Mouse (Mus musculus) stomach, embryonic 14.5 days (tissue): Measurements from ENCODE around the gene Timm10b. TPM values are rescaled to one million over a fixed set of nuclear protein-coding genes. Genes with fewer than 3 reads are reported as not detected.

Experiments
- ATAC-seq: fragments of 200-750 bp; cut with Nextera tagmentation; 2 replicates; pipeline ENCODE4 v1.8.0; 2017; ENCODE audit warnings: low read depth, moderate TSS enrichment; ENCODE audit not compliant: insufficient number of reproducible peaks, insufficient read depth, low FRiP score
- H3K27ac ChIP-seq: fragments of 300-500 bp; sonication (generic); 2 replicates; pipeline ENCODE4 v1.5.1; 2014; ENCODE audit warnings: mild to moderate bottlenecking, low read length, moderate library complexity, mixed read lengths
- H3K27me3 ChIP-seq: fragments of 300-500 bp; sonication (generic); 2 replicates; pipeline ENCODE4 v1.6.1; 2014; ENCODE audit warnings: low read length, control low read depth, mixed read lengths; ENCODE audit not compliant: control insufficient read depth, insufficient read depth
- H3K36me3 ChIP-seq: fragments of 300-500 bp; sonication (generic); 2 replicates; pipeline ENCODE4 v1.6.1; 2014; ENCODE audit warnings: mild to moderate bottlenecking, control low read depth, low read length, moderate library complexity, mixed read lengths; ENCODE audit not compliant: control insufficient read depth, insufficient read depth
- H3K4me1 ChIP-seq: fragments of 300-500 bp; sonication (generic); 2 replicates; pipeline ENCODE4 v1.6.1; 2014; ENCODE audit warnings: low read length, control low read depth, mixed read lengths; ENCODE audit not compliant: control insufficient read depth, insufficient read depth
- H3K4me2 ChIP-seq: fragments of 300-500 bp; sonication (generic); replicated peaks from 2 replicates; pipeline ENCODE4 v1.6.1; 2014; ENCODE audit warnings: low read depth, low read length, control low read depth
- H3K4me3 ChIP-seq: fragments of 300-500 bp; sonication (generic); 2 replicates; pipeline ENCODE4 v1.5.1; 2014; ENCODE audit warnings: low read depth, low read length, control low read depth
- H3K9ac ChIP-seq: fragments of 300-500 bp; sonication (generic); replicated peaks from 2 replicates; pipeline ENCODE4 v1.6.1; 2014; ENCODE audit warnings: low read depth, mild to moderate bottlenecking, control low read depth, low read length, moderate library complexity, mixed read lengths
- H3K9me3 ChIP-seq: fragments of 300-500 bp; sonication (generic); 2 replicates; pipeline ENCODE4 v1.6.1; 2016; ENCODE audit warnings: low read depth, low read length, control low read depth; ENCODE audit not compliant: control insufficient read depth
- WGBS: fragments of 180-500 bp; shearing (Covaris S2); extraction: QIAGEN DNeasy Blood & Tissue Kit; methylation state at CpG from one replicate; pipeline ENCODE4 v1.1.7; 2014; 5-methylcytosine and 5-hydroxymethylcytosine counted together
- polyA plus RNA-seq: library from polyadenylated mRNA; unstranded; fragments of >200 nt; fragmentation: Nextera tagmentation; extraction: Ambion mirVana; gene quantifications from 2 replicates; pipeline ENCODE4 v1.2.1, GENCODE M21; 2014

The Timm10b gene
- polyA plus RNA-seq, 1 experiment from 2014 or later = 203 TPM

GRCm38 (mm10) chr7:105619701-105620100 lies 20.2 kb upstream of the Timm10b start:
- H3K4me2 ChIP-seq = no peak overlapping the region
- peaks cover 37% of the 10 kb centered on the region for H3K36me3 ChIP-seq
- ATAC-seq = no peak
- no peaks in the 10 kb centered on the region for H3K9me3 ChIP-seq
- H3K4me3 ChIP-seq = no peak overlapping the region
- 38% methylated on average over 3 of the region's 3 CpGs for WGBS
- no peak overlapping the region for H3K9ac ChIP-seq
- H3K27ac ChIP-seq = no peak overlapping the region
- H3K27me3 ChIP-seq = no peaks in the 10 kb centered on the region
- H3K4me1 ChIP-seq = no peaks in the 10 kb centered on the region

DNA sequence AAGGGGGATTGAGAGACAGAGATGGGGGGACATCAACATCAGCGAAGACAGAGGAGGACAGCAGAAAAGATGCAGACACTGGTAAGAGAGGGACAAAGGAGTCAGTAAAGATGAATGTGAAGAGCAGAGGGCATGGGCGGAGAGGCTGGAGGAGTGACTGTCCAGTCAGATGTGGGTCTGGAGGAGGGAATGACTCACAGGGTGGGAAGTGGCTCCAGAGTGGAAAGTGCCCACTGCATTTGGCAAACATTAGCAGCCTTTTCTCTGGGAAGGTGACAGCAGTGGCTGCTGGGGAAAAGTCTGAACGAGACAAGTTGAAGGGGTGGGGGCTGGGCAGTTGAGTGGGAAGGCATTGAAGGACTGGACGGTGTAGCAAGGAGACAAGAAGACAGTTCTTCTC lies 18.8 kb upstream of the Timm10b start:
- 64% methylated on average over 4 of the region's 4 CpGs for WGBS
- Histone ChIP-seq H3K27me3 (no peaks in the 10 kb centered on the region), H3K4me3 (no peak overlapping the region), H3K36me3 (peaks cover 31% of the 10 kb centered on the region), H3K9me3 (no peaks in the 10 kb centered on the region), H3K9ac (no peak overlapping the region), H3K27ac (no peak overlapping the region), H3K4me2 (no peak overlapping the region), H3K4me1 (no peaks in the 10 kb centered on the region)
- ATAC-seq = no peak

DNA sequence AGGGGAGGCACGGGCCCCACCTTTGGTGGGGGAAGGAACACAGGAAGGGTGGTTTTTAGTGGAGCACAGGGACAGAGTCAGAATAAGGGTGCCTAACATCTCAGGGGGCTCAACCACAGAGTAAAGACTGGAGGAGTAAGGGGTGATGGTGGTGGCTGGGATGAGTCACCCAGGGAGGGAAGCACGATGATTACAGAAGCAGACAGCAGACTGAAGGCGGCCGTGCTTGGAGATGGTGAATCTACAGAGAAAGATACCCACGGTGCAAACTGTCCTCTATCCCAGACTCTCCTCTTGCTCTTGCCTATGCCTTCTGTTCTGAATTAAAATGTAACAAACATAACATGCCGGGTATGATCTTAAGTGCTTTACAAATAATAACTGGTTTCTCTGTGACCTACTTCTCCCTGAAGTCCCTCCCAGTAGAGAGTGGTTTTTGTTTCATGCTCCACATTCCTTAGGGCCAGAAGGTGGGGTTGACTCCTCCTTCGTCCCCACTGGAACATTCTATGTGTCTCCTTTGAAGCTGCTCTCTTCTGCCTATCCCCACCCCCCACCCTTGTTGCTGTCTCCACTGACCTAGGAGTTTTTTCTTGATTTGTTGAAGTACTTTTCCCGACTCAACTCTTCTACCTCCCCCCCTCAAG lies 18.1 kb upstream of the Timm10b start:
- Histone ChIP-seq H3K27me3 (no peaks in the 10 kb centered on the region), H3K4me3 (no peak overlapping the region), H3K4me1 (no peaks in the 10 kb centered on the region), H3K27ac (no peak overlapping the region), H3K9ac (no peak overlapping the region), H3K4me2 (no peak overlapping the region), H3K9me3 (no peaks in the 10 kb centered on the region), H3K36me3 (peaks cover 25% of the 10 kb centered on the region)
- 73% methylated on average over 8 of the region's 8 CpGs for WGBS
- no peak for ATAC-seq

DNA sequence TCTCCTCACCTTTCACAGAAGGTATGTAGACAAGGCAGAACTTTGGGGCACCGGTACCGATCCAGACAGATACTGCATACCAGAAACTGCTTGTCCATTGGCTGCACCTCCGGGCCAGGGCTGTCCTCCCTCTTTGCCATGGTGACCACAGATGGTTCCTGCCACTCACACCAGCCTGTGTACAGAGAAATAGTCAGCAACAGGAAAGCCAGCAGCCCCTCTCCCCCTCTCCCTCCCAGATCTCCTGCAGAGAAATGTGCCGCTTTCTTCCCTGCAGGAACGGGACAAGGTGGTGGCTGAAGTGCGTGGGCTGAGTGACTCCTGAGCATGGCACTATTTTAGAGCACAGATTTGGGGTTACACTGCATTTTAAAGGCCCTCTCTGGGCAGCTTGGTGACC lies 14.5 kb upstream of the Timm10b start:
- no peak overlapping the region for H3K27ac ChIP-seq
- H3K4me3 ChIP-seq = no peak overlapping the region
- no peak overlapping the region for H3K4me2 ChIP-seq
- H3K27me3 ChIP-seq = no peaks in the 10 kb centered on the region
- 69% methylated on average over 6 of the region's 6 CpGs for WGBS
- no peaks in the 10 kb centered on the region; the same call in 1 of the 2 replicates for H3K36me3 ChIP-seq
- H3K9ac ChIP-seq = no peak overlapping the region
- no peak for ATAC-seq
- H3K9me3 ChIP-seq = no peaks in the 10 kb centered on the region
- peaks cover 13% of the 10 kb centered on the region for H3K4me1 ChIP-seq

- Histone ChIP-seq H3K27me3 (no peaks in the 10 kb centered on the region), H3K4me3 (no peak overlapping the region), H3K9me3 (no peaks in the 10 kb centered on the region), H3K27ac (peak overlapping the region; percentile 55; the same call in 1 of the 2 replicates), H3K36me3 (no peaks in the 10 kb centered on the region; the same call in 1 of the 2 replicates), H3K4me2 (no peak overlapping the region), H3K4me1 (peaks cover 19% of the 10 kb centered on the region), H3K9ac (no peak overlapping the region)
- 29% methylated on average over 3 of the region's 3 CpGs for WGBS
- peak; percentile 43; the same call in 1 of the 2 replicates for ATAC-seq
Measured at GRCm38 (mm10) chr7:105628633-105629032, 11.2 kb upstream of the Timm10b start.

DNA sequence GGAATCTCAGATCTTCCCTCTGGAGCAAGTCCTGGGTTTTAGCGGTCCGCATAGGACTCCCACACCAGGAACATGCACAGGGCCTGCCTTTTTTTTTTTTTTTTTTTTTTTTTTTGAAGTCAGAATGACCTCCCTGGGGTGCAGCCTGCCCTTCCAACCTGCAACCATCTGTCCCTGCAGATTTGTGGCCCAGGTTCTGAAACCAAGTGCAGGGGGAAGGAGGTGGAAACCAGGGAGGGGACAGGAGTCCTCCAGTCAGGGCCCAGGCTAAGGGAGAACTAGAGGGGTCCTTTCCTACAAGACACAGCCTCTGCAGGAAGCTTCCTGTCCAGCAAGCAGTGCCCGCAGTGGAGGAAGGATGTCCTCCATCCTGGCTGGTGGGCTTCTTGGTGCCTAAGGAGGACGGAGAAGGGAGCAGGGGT lies 7.3 kb upstream of the Timm10b start:
- H3K9me3 ChIP-seq = no peaks in the 10 kb centered on the region
- no peak for ATAC-seq
- peak overlapping the region; percentile 72; the same call in 1 of the 2 replicates for H3K9ac ChIP-seq
- peak overlapping the region; percentile 21; the same call in 1 of the 2 replicates for H3K27ac ChIP-seq
- no peaks in the 10 kb centered on the region for H3K27me3 ChIP-seq
- H3K36me3 ChIP-seq = peaks cover 19% of the 10 kb centered on the region
- 23% methylated on average over 4 of the region's 4 CpGs for WGBS
- H3K4me1 ChIP-seq = peaks cover 21% of the 10 kb centered on the region
- H3K4me2 ChIP-seq = peak overlapping the region; percentile 73
- H3K4me3 ChIP-seq = peak overlapping the region; percentile 84

GRCm38 (mm10) chr7:105633127-105633800 lies 6.6 kb upstream of the Timm10b start, which contains the start of gene Trim3:
TSS of gene Trim3 (minus strand) at chr7:105633571.
- Histone ChIP-seq H3K36me3 (peaks cover 20% of the 10 kb centered on the region), H3K27me3 (no peaks in the 10 kb centered on the region), H3K4me1 (peaks cover 20% of the 10 kb centered on the region), H3K27ac (peak within 1 kb of the TSS; percentile 52; the same call in 1 of the 2 replicates), H3K9ac (peak within 1 kb of the TSS; percentile 72), H3K9me3 (no peaks in the 10 kb centered on the region), H3K4me2 (peak within 1 kb of the TSS; percentile 73), H3K4me3 (peak within 1 kb of the TSS; percentile 84)
- ATAC-seq = peak; percentile 91
- 1% methylated on average over 57 of the region's 71 CpGs for WGBS

DNA sequence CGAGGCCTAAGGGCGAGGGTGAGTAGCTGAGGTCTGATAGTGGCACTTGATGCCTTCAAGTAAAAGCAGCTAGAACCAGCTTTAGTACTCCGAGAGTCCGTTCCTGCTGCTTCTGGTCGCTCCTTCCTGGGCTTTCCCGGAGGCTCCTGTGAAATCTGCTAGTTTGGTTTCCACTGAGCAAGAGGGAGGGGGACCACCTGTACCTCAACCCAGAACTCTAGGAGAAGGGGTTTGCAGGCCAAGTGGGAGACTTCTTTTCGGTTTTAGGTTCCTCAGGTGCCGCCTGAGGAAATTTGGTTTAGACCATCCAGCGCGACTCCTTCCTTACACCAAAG lies 6.1 kb upstream of the Timm10b start:
- peak overlapping the region; percentile 84 for H3K4me3 ChIP-seq
- H3K9ac ChIP-seq = peak overlapping the region; percentile 38; the same call in 1 of the 2 replicates
- H3K27me3 ChIP-seq = no peaks in the 10 kb centered on the region
- H3K27ac ChIP-seq = peak overlapping the region; percentile 52; the same call in 1 of the 2 replicates
- 5% methylated on average over 10 of the region's 10 CpGs for WGBS
- H3K36me3 ChIP-seq = peaks cover 22% of the 10 kb centered on the region
- no peak for ATAC-seq
- H3K4me2 ChIP-seq = peak overlapping the region; percentile 73
- no peaks in the 10 kb centered on the region for H3K9me3 ChIP-seq
- peaks cover 15% of the 10 kb centered on the region for H3K4me1 ChIP-seq
